ENCODE assay signal across 26 mouse cellular contexts in genomic region chr9:58179390-58179789, GRCm38 (mm10). TPM values are rescaled to one million over a fixed set of nuclear protein-coding genes. Genes with fewer than 3 reads are reported as not detected.
"Had no signal": no experiment of that assay in that cellular context is flagged by ENCODE, and none has a peak within 500 bp of the region (broad histone marks: within the 10 kb centered on the region; RNA-seq: fewer than 3 reads in every experiment).

No protein-coding gene starts in this region.

- H3K27ac ChIP-seq: heart, embryonic 13.5 days; heart, embryonic 15.5 days; hindbrain, embryonic 13.5 days; hindbrain, embryonic 15.5 days; hindbrain, postnatal 0 days; kidney, embryonic 15.5 days; kidney, postnatal 0 days; limb, embryonic 13.5 days; limb, embryonic 15.5 days; liver, embryonic 12.5 days; liver, embryonic 14.5 days had no signal

- H3K4me3 ChIP-seq: heart, embryonic 13.5 days; heart, embryonic 15.5 days; hindbrain, embryonic 13.5 days; hindbrain, embryonic 15.5 days; kidney, embryonic 15.5 days; limb, embryonic 13.5 days; limb, embryonic 15.5 days; liver, embryonic 12.5 days had no signal

- H3K9ac ChIP-seq: heart, embryonic 13.5 days; heart, embryonic 15.5 days; hindbrain, embryonic 13.5 days; hindbrain, embryonic 15.5 days; kidney, embryonic 15.5 days; limb, embryonic 13.5 days; limb, embryonic 15.5 days; liver, embryonic 12.5 days; liver, embryonic 14.5 days had no signal

- H3K4me1 ChIP-seq: hindbrain, embryonic 15.5 days; liver, embryonic 12.5 days had no signal

- H3K9me3 ChIP-seq: heart, embryonic 13.5 days; heart, embryonic 15.5 days; hindbrain, embryonic 13.5 days; hindbrain, embryonic 15.5 days; kidney, embryonic 15.5 days; limb, embryonic 13.5 days; limb, embryonic 15.5 days; liver, embryonic 12.5 days had no signal

- ATAC-seq: hindbrain, postnatal 0 days; intestine, embryonic 16.5 days; liver, embryonic 12.5 days had no signal

- DNase-seq: gastrocnemius, postnatal 14 days; gastrocnemius, postnatal 36 days; heart, postnatal 14 days; heart, postnatal 36 days; kidney, adult 11 months; kidney, adult 2 months; kidney, adult 9 months; kidney, postnatal 14 days; kidney, postnatal 36 days; layer of hippocampus, adult 9-11 months; layer of hippocampus, postnatal 36 days; left cerebral cortex, postnatal 4 days had no signal

- H3K36me3 ChIP-seq: heart, embryonic 13.5 days; heart, embryonic 15.5 days; hindbrain, embryonic 13.5 days; hindbrain, embryonic 15.5 days; kidney, embryonic 15.5 days; limb, embryonic 13.5 days; limb, embryonic 15.5 days; liver, embryonic 12.5 days had no signal

- H3K4me2 ChIP-seq: heart, embryonic 11.5 days; heart, embryonic 13.5 days; heart, embryonic 15.5 days; hindbrain, embryonic 13.5 days; hindbrain, embryonic 15.5 days; kidney, embryonic 15.5 days; limb, embryonic 13.5 days; limb, embryonic 15.5 days; liver, embryonic 12.5 days had no signal

- H3K27me3 ChIP-seq: heart, embryonic 13.5 days; heart, embryonic 15.5 days; hindbrain, embryonic 13.5 days; hindbrain, embryonic 15.5 days; kidney, embryonic 15.5 days; limb, embryonic 13.5 days; limb, embryonic 15.5 days; liver, embryonic 12.5 days had no signal

RNA-seq across cellular contexts. Expression of gene Islr2, which starts 24.7 kb away (rescaled TPM):
- total RNA-seq: liver, adult 2 months had no signal
- polyA plus RNA-seq: heart, embryonic 15.5 days; liver, adult 2 months had no signal
